Mouse (Mus musculus) forebrain, embryonic 16.5 days (tissue): ENCODE data around the gene Calr3. TPM values are rescaled to one million over a fixed set of nuclear protein-coding genes. Genes with fewer than 3 reads are reported as not detected.

Experiments
- ATAC-seq: fragments of 200-750 bp; cut with Nextera tagmentation; 2 replicates; pipeline ENCODE4 v1.8.0; 2017; ENCODE audit warnings: mild to moderate bottlenecking, moderate library complexity
- H3K27ac ChIP-seq: fragments of 300-500 bp; sonication (generic); 2 replicates; pipeline ENCODE4 v1.5.1; 2014; ENCODE audit warnings: low read length, control low read depth
- H3K27me3 ChIP-seq: fragments of 300-500 bp; sonication (generic); replicated peaks from 2 replicates; pipeline ENCODE4 v1.6.1; 2014; ENCODE audit warnings: low read length; ENCODE audit not compliant: control insufficient read depth, insufficient read depth
- H3K36me3 ChIP-seq: fragments of 300-500 bp; sonication (generic); 2 replicates; pipeline ENCODE4 v1.6.1; 2014; ENCODE audit not compliant: control insufficient read depth, insufficient read depth
- H3K4me1 ChIP-seq: fragments of 300-500 bp; sonication (generic); replicated peaks from 2 replicates; pipeline ENCODE4 v1.6.1; 2014; ENCODE audit warnings: low read length; ENCODE audit not compliant: control insufficient read depth, insufficient read depth
- H3K4me2 ChIP-seq: fragments of 300-500 bp; sonication (generic); 2 replicates; pipeline ENCODE4 v1.6.1; 2014; ENCODE audit warnings: mild to moderate bottlenecking, low read length, control low read depth
- H3K4me3 ChIP-seq: fragments of 300-500 bp; sonication (generic); replicated peaks from 2 replicates; pipeline ENCODE4 v1.5.1; 2014; ENCODE audit warnings: mild to moderate bottlenecking, low read length, control low read depth
- H3K9ac ChIP-seq: fragments of 300-500 bp; sonication (generic); replicated peaks from 2 replicates; pipeline ENCODE4 v1.6.1; 2014; ENCODE audit warnings: low read depth, low read length, control low read depth
- H3K9me3 ChIP-seq: fragments of 300-500 bp; sonication (generic); 2 replicates; pipeline ENCODE4 v1.6.1; 2016; ENCODE audit warnings: low read length; ENCODE audit not compliant: control insufficient read depth
- WGBS: fragments of 180-500 bp; shearing (Covaris S2); extraction: QIAGEN DNeasy Blood & Tissue Kit; methylation state at CpG from one replicate; pipeline ENCODE4 v1.1.7; 2014; 5-methylcytosine and 5-hydroxymethylcytosine counted together
- polyA plus RNA-seq: library from polyadenylated mRNA; unstranded; fragments of >200 nt; fragmentation: Nextera tagmentation; extraction: Ambion mirVana; gene quantifications from 2 replicates; pipeline ENCODE4 v1.2.1, GENCODE M21; 2015

The Calr3 gene
- polyA plus RNA-seq, 1 experiment from 2014 or later, result 1.3 TPM

GRCm38 (mm10) chr8:72470684-72471083, 27.0 kb upstream of the Calr3 start:
- ATAC-seq, result no peak
- WGBS, result 96% methylated on average over 7 of the region's 7 CpGs
- Histone ChIP-seq H3K27ac (no peak overlapping the region), H3K36me3 (peaks cover 55% of the 10 kb centered on the region), H3K9me3 (no peaks in the 10 kb centered on the region), H3K27me3 (no peaks in the 10 kb centered on the region), H3K9ac (no peak overlapping the region), H3K4me2 (no peak overlapping the region), H3K4me3 (no peak overlapping the region), H3K4me1 (peaks cover 15% of the 10 kb centered on the region)

- Histone ChIP-seq H3K36me3 (peaks cover 60% of the 10 kb centered on the region), H3K27ac (no peak overlapping the region), H3K9me3 (no peaks in the 10 kb centered on the region), H3K4me2 (no peak overlapping the region), H3K27me3 (no peaks in the 10 kb centered on the region), H3K9ac (no peak overlapping the region), H3K4me3 (no peak overlapping the region), H3K4me1 (peaks cover 13% of the 10 kb centered on the region)
- no peak for ATAC-seq
- 94% methylated on average over 8 of the region's 8 CpGs for WGBS
These were observed 26.3 kb upstream of the Calr3 start for GRCm38 (mm10) chr8:72469984-72470383.

GRCm38 (mm10) chr8:72469243-72469642, 25.6 kb upstream of the Calr3 start:
- H3K27me3 ChIP-seq, result no peaks in the 10 kb centered on the region
- H3K36me3 ChIP-seq, result peaks cover 64% of the 10 kb centered on the region

GRCm38 (mm10) chr8:72464211-72464610, 20.5 kb upstream of the Calr3 start:
- no peaks in the 10 kb centered on the region for H3K27me3 ChIP-seq
- WGBS, result 95% methylated on average over 10 of the region's 10 CpGs
- no peak overlapping the region for H3K27ac ChIP-seq
- no peak overlapping the region for H3K9ac ChIP-seq
- H3K36me3 ChIP-seq, result peaks cover 86% of the 10 kb centered on the region
- H3K4me3 ChIP-seq, result no peak overlapping the region
- H3K9me3 ChIP-seq, result no peaks in the 10 kb centered on the region
- no peaks in the 10 kb centered on the region for H3K4me1 ChIP-seq
- no peak overlapping the region for H3K4me2 ChIP-seq
- no peak for ATAC-seq

More at GRCm38 (mm10) chr8:72469243-72469642, 25.6 kb upstream of the Calr3 start:
- Histone ChIP-seq H3K4me2 (no peak overlapping the region), H3K9ac (no peak overlapping the region), H3K9me3 (no peaks in the 10 kb centered on the region), H3K4me3 (no peak overlapping the region), H3K4me1 (peaks cover 10% of the 10 kb centered on the region), H3K27ac (no peak overlapping the region)
- WGBS, result 92% methylated on average over 2 of the region's 2 CpGs
- ATAC-seq, result no peak

- Histone ChIP-seq H3K9me3 (no peaks in the 10 kb centered on the region), H3K4me2 (no peak overlapping the region), H3K4me3 (no peak overlapping the region), H3K36me3 (peaks cover 58% of the 10 kb centered on the region), H3K27ac (no peak overlapping the region), H3K27me3 (no peaks in the 10 kb centered on the region), H3K4me1 (no peaks in the 10 kb centered on the region), H3K9ac (no peak overlapping the region)
- ATAC-seq, result no peak
- WGBS, result 93% methylated on average over 4 of the region's 4 CpGs
These were observed 16.3 kb upstream of the Calr3 start for GRCm38 (mm10) chr8:72459881-72460533.

- ATAC-seq, result no peak
- no peaks in the 10 kb centered on the region for H3K9me3 ChIP-seq
- 88% methylated on average over 6 of the region's 6 CpGs for WGBS
These were observed 14.8 kb upstream of the Calr3 start for GRCm38 (mm10) chr8:72458457-72458856.

GRCm38 (mm10) chr8:72457806-72458205, 14.1 kb upstream of the Calr3 start:
- Histone ChIP-seq H3K4me3 (no peak overlapping the region), H3K27me3 (no peaks in the 10 kb centered on the region), H3K9me3 (no peaks in the 10 kb centered on the region), H3K27ac (no peak overlapping the region), H3K9ac (no peak overlapping the region), H3K4me2 (no peak overlapping the region), H3K4me1 (no peaks in the 10 kb centered on the region), H3K36me3 (peaks cover 49% of the 10 kb centered on the region)
- 93% methylated on average over 3 of the region's 3 CpGs for WGBS
- no peak for ATAC-seq

More at GRCm38 (mm10) chr8:72458457-72458856, 14.8 kb upstream of the Calr3 start:
- no peaks in the 10 kb centered on the region for H3K27me3 ChIP-seq
- no peak overlapping the region for H3K4me3 ChIP-seq
- no peak overlapping the region for H3K9ac ChIP-seq
- H3K4me2 ChIP-seq, result no peak overlapping the region
- H3K4me1 ChIP-seq, result no peaks in the 10 kb centered on the region
- no peak overlapping the region for H3K27ac ChIP-seq
- H3K36me3 ChIP-seq, result peaks cover 56% of the 10 kb centered on the region

- Histone ChIP-seq H3K36me3 (peaks cover 36% of the 10 kb centered on the region), H3K9me3 (no peaks in the 10 kb centered on the region), H3K4me2 (no peak overlapping the region), H3K27ac (no peak overlapping the region), H3K9ac (no peak overlapping the region), H3K4me3 (no peak overlapping the region), H3K27me3 (no peaks in the 10 kb centered on the region), H3K4me1 (no peaks in the 10 kb centered on the region)
- ATAC-seq, result no peak
- WGBS, result 94% methylated on average over 4 of the region's 4 CpGs
These were observed 11.6 kb upstream of the Calr3 start for GRCm38 (mm10) chr8:72455317-72455716.

- Histone ChIP-seq H3K9me3 (no peaks in the 10 kb centered on the region), H3K4me3 (no peak overlapping the region), H3K27me3 (no peaks in the 10 kb centered on the region), H3K4me2 (no peak overlapping the region), H3K36me3 (peaks cover 25% of the 10 kb centered on the region), H3K4me1 (no peaks in the 10 kb centered on the region), H3K9ac (no peak overlapping the region), H3K27ac (no peak overlapping the region)
- no peak for ATAC-seq
- 94% methylated on average over 2 of the region's 2 CpGs for WGBS
These were observed 10.2 kb upstream of the Calr3 start for GRCm38 (mm10) chr8:72453904-72454303.

- H3K4me1 ChIP-seq, result peaks cover 5% of the 10 kb centered on the region; the same call in 1 of the 2 replicates
- peaks cover 20% of the 10 kb centered on the region for H3K36me3 ChIP-seq
- no peak overlapping the region for H3K27ac ChIP-seq
- H3K9me3 ChIP-seq, result no peaks in the 10 kb centered on the region
- H3K4me3 ChIP-seq, result no peak overlapping the region
- H3K27me3 ChIP-seq, result no peaks in the 10 kb centered on the region
- no peak for ATAC-seq
- no peak overlapping the region for H3K4me2 ChIP-seq
- 91% methylated on average over 8 of the region's 8 CpGs for WGBS
- H3K9ac ChIP-seq, result no peak overlapping the region
These were observed 7.8 kb upstream of the Calr3 start for GRCm38 (mm10) chr8:72451516-72451915.
